Mouse (Mus musculus) stomach, postnatal 0 days (tissue): ENCODE measurements around the gene Rad51b. TPM values are rescaled to one million over a fixed set of nuclear protein-coding genes. Genes with fewer than 3 reads are reported as not detected.
A peak's percentile ranks its signal among the peaks of the same experiment; 100 is the strongest.

Experiments used
- ATAC-seq: fragments of 200-750 bp; cut with Nextera tagmentation; 2 replicates; pipeline ENCODE4 v1.8.0; 2017; ENCODE audit not compliant: low FRiP score, low TSS enrichment
- DNase-seq: peaks from one replicate; pipeline ENCODE4 v3.0.0-alpha.2; 2016; ENCODE audit warnings: low spot score
- H3K27ac ChIP-seq: fragments of 300-500 bp; sonication (generic); replicated peaks from 2 replicates; pipeline ENCODE4 v1.5.1; 2014; ENCODE audit warnings: mild to moderate bottlenecking, control low read depth
- H3K27me3 ChIP-seq: fragments of 300-500 bp; sonication (generic); 2 replicates; pipeline ENCODE4 v1.6.1; 2014; ENCODE audit warnings: low read length; ENCODE audit not compliant: control insufficient read depth, insufficient read depth
- H3K36me3 ChIP-seq: fragments of 300-500 bp; sonication (generic); 2 replicates; pipeline ENCODE4 v1.6.1; 2014; ENCODE audit warnings: low read length, mixed read lengths; ENCODE audit not compliant: control insufficient read depth, insufficient read depth
- H3K4me1 ChIP-seq: fragments of 300-500 bp; sonication (generic); replicated peaks from 2 replicates; pipeline ENCODE4 v1.6.1; 2014; ENCODE audit warnings: antibody characterized with exemption; ENCODE audit not compliant: control insufficient read depth, insufficient read depth
- H3K4me2 ChIP-seq: fragments of 300-500 bp; sonication (generic); replicated peaks from 2 replicates; pipeline ENCODE4 v1.6.1; 2014; ENCODE audit warnings: low read depth, mild to moderate bottlenecking, control low read depth, moderate library complexity
- H3K4me3 ChIP-seq: fragments of 300-500 bp; sonication (generic); 2 replicates; pipeline ENCODE4 v1.5.1; 2014; ENCODE audit warnings: low read depth, low read length, control low read depth
- H3K9ac ChIP-seq: fragments of 300-500 bp; sonication (generic); 2 replicates; pipeline ENCODE4 v1.6.1; 2014; ENCODE audit warnings: mild to moderate bottlenecking, low read length, control low read depth, mixed read lengths
- H3K9me3 ChIP-seq: fragments of 300-500 bp; sonication (generic); 2 replicates; pipeline ENCODE4 v1.6.1; 2016; ENCODE audit warnings: low read length; ENCODE audit not compliant: control insufficient read depth
- CTCF ChIP-seq: IDR thresholded peaks from 2 replicates; pipeline ENCODE4 v1.5.1; 2016; ENCODE audit warnings: antibody characterized with exemption, low read depth, mild to moderate bottlenecking, moderate library complexity
- EP300 ChIP-seq: optimal IDR thresholded peaks from 2 replicates; pipeline ENCODE3; 2016; ENCODE audit warnings: antibody characterized with exemption
- WGBS: fragments of 180-500 bp; shearing (Covaris S2); extraction: QIAGEN DNeasy Blood & Tissue Kit; methylation state at CpG from one replicate; pipeline ENCODE4 v1.1.7; 2014; 5-methylcytosine and 5-hydroxymethylcytosine counted together
- polyA plus RNA-seq: library from polyadenylated mRNA; unstranded; fragments of >200 nt; fragmentation: Nextera tagmentation; extraction: Ambion mirVana; gene quantifications from 2 replicates; pipeline ENCODE4 v1.2.1, GENCODE M21; 2015

The Rad51b gene
- polyA plus RNA-seq, 1 experiment from 2014 or later = 2.0 TPM

DNA sequence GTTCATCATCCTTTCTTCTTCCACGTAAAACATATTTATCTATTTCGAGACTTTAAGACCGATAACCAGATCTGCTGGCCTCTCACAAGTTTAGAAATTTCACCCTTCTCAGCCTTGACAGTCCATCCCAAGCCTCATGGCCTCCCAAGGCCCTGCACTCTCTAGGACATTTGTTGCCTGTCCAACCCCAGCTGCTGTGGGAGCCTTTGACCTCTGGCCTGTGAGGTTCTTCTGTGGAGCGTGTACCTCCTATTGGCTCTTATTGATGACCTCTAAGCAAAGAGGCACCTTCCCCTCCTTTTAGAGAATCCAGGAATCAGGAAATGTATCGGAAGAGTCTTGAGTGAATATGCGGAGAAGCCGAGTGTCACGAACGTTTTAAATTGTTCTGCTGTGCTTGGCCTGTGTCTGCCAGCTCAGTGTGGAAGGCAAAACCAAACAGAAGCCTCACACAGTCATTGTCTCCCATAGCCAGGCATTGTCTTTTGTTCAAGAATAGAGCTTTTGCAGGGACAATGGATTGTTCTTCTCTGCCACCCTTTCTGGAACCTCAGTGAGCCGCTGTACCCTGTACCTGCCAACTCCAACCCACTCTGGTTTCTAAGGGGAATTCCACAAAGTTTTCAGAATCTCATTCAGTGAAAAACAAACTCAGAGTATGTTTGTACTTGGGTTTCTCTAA, 215.3 kb downstream of the Rad51b start:
- H3K9ac ChIP-seq = no peak overlapping the region
- H3K4me1 ChIP-seq = peaks cover 5% of the 10 kb centered on the region
- H3K27me3 ChIP-seq = no peaks in the 10 kb centered on the region
- no peak overlapping the region for H3K4me3 ChIP-seq
- no peaks in the 10 kb centered on the region for H3K9me3 ChIP-seq
- no peak overlapping the region for H3K4me2 ChIP-seq
- ATAC-seq = no peak
- peak overlapping the region; percentile 56 for H3K27ac ChIP-seq
- TF ChIP-seq CTCF (no peak), EP300 (no peak)
- H3K36me3 ChIP-seq = no peaks in the 10 kb centered on the region
- WGBS = 55% methylated on average over 10 of the region's 10 CpGs
- no peak for DNase-seq

GRCm38 (mm10) chr12:79512982-79513681, 216.1 kb downstream of the Rad51b start:
- ATAC-seq (no peak), DNase-seq (no peak)
- Histone ChIP-seq H3K27me3 (no peaks in the 10 kb centered on the region), H3K4me2 (no peak overlapping the region), H3K4me3 (no peak overlapping the region), H3K9me3 (no peaks in the 10 kb centered on the region), H3K9ac (no peak overlapping the region), H3K27ac (0 out of 2 replicates have a peak overlapping the region, but pooled peaks have one; percentile 49), H3K4me1 (0 out of 2 replicates have a peak, but pooled peaks cover under 1% of the 10 kb centered on the region), H3K36me3 (no peaks in the 10 kb centered on the region)
- peak; percentile 52 for TF ChIP-seq CTCF
- TF ChIP-seq EP300 = no peak
- WGBS = 82% methylated on average over 5 of the region's 5 CpGs

GRCm38 (mm10) chr12:79514680-79515079, 217.6 kb downstream of the Rad51b start:
- no peaks in the 10 kb centered on the region for H3K9me3 ChIP-seq
- no peaks in the 10 kb centered on the region for H3K4me1 ChIP-seq
- no peak overlapping the region for H3K9ac ChIP-seq
- no peak for TF ChIP-seq CTCF
- no peak for TF ChIP-seq EP300
- no peak for DNase-seq
- ATAC-seq = no peak
- no peak overlapping the region for H3K4me3 ChIP-seq
- no peak overlapping the region for H3K4me2 ChIP-seq
- H3K27me3 ChIP-seq = no peaks in the 10 kb centered on the region
- no peaks in the 10 kb centered on the region for H3K36me3 ChIP-seq
- 95% methylated on average over 3 of the region's 3 CpGs for WGBS
- H3K27ac ChIP-seq = no peak overlapping the region

- ATAC-seq (no peak), DNase-seq (no peak)
- no peaks in the 10 kb centered on the region for H3K9me3 ChIP-seq
- 58% methylated on average over 1 of the region's 1 CpGs for WGBS
- no peak overlapping the region for H3K4me3 ChIP-seq
- H3K4me1 ChIP-seq = no peaks in the 10 kb centered on the region
- TF ChIP-seq CTCF (no peak), EP300 (no peak)
- no peak overlapping the region for H3K4me2 ChIP-seq
- no peaks in the 10 kb centered on the region for H3K36me3 ChIP-seq
- H3K9ac ChIP-seq = no peak overlapping the region
- H3K27me3 ChIP-seq = no peaks in the 10 kb centered on the region
- 0 out of 2 replicates have a peak overlapping the region, but pooled peaks have one; percentile 8 for H3K27ac ChIP-seq
Measured at GRCm38 (mm10) chr12:79522374-79522773, 225.3 kb downstream of the Rad51b start.

DNA sequence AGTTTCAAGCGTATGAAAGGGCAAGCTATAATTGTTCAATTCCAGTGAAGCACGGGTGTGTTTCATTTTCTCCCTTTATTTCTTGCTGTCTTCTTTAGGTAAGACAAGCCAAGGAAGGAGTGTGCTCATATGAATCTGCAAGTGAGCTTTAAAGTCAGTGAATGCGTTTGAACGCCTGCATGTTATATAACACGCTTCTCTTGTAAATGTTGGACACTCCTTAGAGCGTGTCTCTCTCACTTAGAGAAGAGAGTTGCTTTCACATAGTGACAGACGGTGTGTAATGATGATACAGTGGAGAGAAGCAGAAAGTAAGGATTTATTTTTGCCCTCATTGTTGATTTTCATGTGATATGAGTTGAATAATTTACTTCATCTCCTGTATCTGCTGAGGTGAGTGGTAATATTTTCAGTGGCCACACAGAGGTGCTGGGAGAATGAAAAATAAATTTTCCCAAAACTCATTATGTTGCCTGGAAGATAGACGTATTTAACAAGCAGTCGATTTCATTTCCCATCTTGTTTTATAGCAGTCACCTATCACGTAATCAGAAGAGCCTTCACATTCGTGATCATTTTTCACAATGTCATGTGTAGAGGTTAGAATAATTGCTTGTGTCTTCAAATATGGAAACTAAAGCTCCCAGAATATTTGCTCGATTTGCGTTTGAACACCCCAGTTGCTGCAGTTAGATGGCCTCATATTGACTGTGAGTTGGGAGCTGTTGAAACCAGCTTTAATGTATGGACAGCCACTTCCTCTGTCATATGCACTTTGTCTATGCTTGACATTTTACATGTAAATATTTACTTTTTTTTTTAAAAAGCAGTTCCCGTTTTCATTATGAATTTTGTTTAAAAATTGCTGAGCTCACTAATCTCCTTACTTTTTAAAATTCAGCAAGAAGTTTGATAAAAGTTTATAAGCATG, 228.1 kb downstream of the Rad51b start:
- peak overlapping the region; percentile 69 for H3K27ac ChIP-seq
- TF ChIP-seq EP300 = no peak
- TF ChIP-seq CTCF = peak; percentile 62
- WGBS = 30% methylated on average over 14 of the region's 14 CpGs

More for the DNA sequence above, 228.1 kb downstream of the Rad51b start:
- Histone ChIP-seq H3K4me2 (no peak overlapping the region), H3K4me3 (no peak overlapping the region), H3K9me3 (no peaks in the 10 kb centered on the region), H3K27me3 (no peaks in the 10 kb centered on the region), H3K36me3 (no peaks in the 10 kb centered on the region), H3K4me1 (no peaks in the 10 kb centered on the region), H3K9ac (no peak overlapping the region)
- DNase-seq (no peak), ATAC-seq (no peak)
